Mouse (Mus musculus): ENCODE measurements around the gene Nsdhl. TPM values are rescaled to one million over a fixed set of nuclear protein-coding genes. Genes with fewer than 3 reads are reported as not detected.

The Nsdhl gene
- 16.4 and 18.2 TPM in 2 replicates for polyA plus RNA-seq (2015; fragmentation: Nextera tagmentation; extraction: Ambion mirVana)

- ATAC-seq = peak; percentile 100
- DNase-seq (ENCODE audit: low spot score) = peak; percentile 94
- TF ChIP-seq EP300 (IDR thresholded peaks at IDR 0.05) = no peak
- no peak for TF ChIP-seq CTCF (IDR thresholded peaks at IDR 0.05)
Observed at GRCm38 (mm10) chrX:72917884-72918681, at the start of gene Nsdhl, which contains the start of gene Cetn2. Gene Nsdhl, plus strand, starts transcription at chrX:72918557. Gene Cetn2, minus strand, starts transcription at chrX:72918411.

GRCm38 (mm10) chrX:72895388-72896054, 22.8 kb upstream of the Nsdhl start:
- Histone ChIP-seq H3K27ac (ENCODE audit: low read length) (no peak overlapping the region), H3K9ac (replicated peaks; ENCODE audit: low read depth) (no peak overlapping the region), H3K4me1 (ENCODE audit: insufficient read depth, low read depth, low read length) (no peaks in the 10 kb centered on the region), H3K9me3 (ENCODE audit: low read length) (no peaks in the 10 kb centered on the region), H3K27me3 (replicated peaks; ENCODE audit: insufficient read depth, low read length) (no peaks in the 10 kb centered on the region), H3K4me3 (ENCODE audit: low read depth, low read length) (no peak overlapping the region), H3K36me3 (ENCODE audit: insufficient read depth, low read length) (no peaks in the 10 kb centered on the region), H3K4me2 (replicated peaks; ENCODE audit: low read depth, low read length) (no peak overlapping the region)
- WGBS = 67% methylated on average over 5 of the region's 5 CpGs
- ATAC-seq = no peak
- no peak for DNase-seq (ENCODE audit: low spot score)
- TF ChIP-seq CTCF (IDR thresholded peaks at IDR 0.05) (no peak), EP300 (IDR thresholded peaks at IDR 0.05) (no peak)

More at GRCm38 (mm10) chrX:72917884-72918681, at the start of gene Nsdhl, which contains the start of gene Cetn2:
- Histone ChIP-seq H3K9me3 (ENCODE audit: low read length) (no peaks in the 10 kb centered on the region), H3K36me3 (ENCODE audit: insufficient read depth, low read length) (no peaks in the 10 kb centered on the region), H3K27me3 (replicated peaks; ENCODE audit: insufficient read depth, low read length) (no peaks in the 10 kb centered on the region), H3K9ac (replicated peaks; ENCODE audit: low read depth) (peak within 1 kb of the TSS; percentile 26; the same call in 1 of the 2 replicates), H3K27ac (ENCODE audit: low read length) (no peak within 1 kb of the TSS), H3K4me1 (ENCODE audit: insufficient read depth, low read depth, low read length) (no peaks in the 10 kb centered on the region), H3K4me2 (replicated peaks; ENCODE audit: low read depth, low read length) (peak within 1 kb of the TSS; percentile 57), H3K4me3 (ENCODE audit: low read depth, low read length) (peak within 1 kb of the TSS; percentile 49)
- 16% methylated on average over 40 of the region's 41 CpGs for WGBS

- Histone ChIP-seq H3K27me3 (replicated peaks; ENCODE audit: insufficient read depth, low read length) (no peaks in the 10 kb centered on the region), H3K4me3 (ENCODE audit: low read depth, low read length) (no peak overlapping the region), H3K4me2 (replicated peaks; ENCODE audit: low read depth, low read length) (no peak overlapping the region), H3K4me1 (ENCODE audit: insufficient read depth, low read depth, low read length) (no peaks in the 10 kb centered on the region), H3K27ac (ENCODE audit: low read length) (no peak overlapping the region), H3K9ac (replicated peaks; ENCODE audit: low read depth) (no peak overlapping the region), H3K36me3 (ENCODE audit: insufficient read depth, low read length) (no peaks in the 10 kb centered on the region), H3K9me3 (ENCODE audit: low read length) (no peaks in the 10 kb centered on the region)
- TF ChIP-seq CTCF (IDR thresholded peaks at IDR 0.05) (no peak), EP300 (IDR thresholded peaks at IDR 0.05) (no peak)
- WGBS = 47% methylated on average over 1 of the region's 1 CpGs
- no peak for ATAC-seq
- no peak for DNase-seq (ENCODE audit: low spot score)
Observed at GRCm38 (mm10) chrX:72896055-72896437, 22.3 kb upstream of the Nsdhl start.

- TF ChIP-seq CTCF (IDR thresholded peaks at IDR 0.05) (0 out of 2 replicates have a peak, but pooled peaks have one; percentile 14), EP300 (IDR thresholded peaks at IDR 0.05) (no peak)
- Histone ChIP-seq H3K9me3 (ENCODE audit: low read length) (no peaks in the 10 kb centered on the region), H3K36me3 (ENCODE audit: insufficient read depth, low read length) (no peaks in the 10 kb centered on the region), H3K4me3 (ENCODE audit: low read depth, low read length) (no peak overlapping the region), H3K9ac (replicated peaks; ENCODE audit: low read depth) (no peak overlapping the region), H3K4me1 (ENCODE audit: insufficient read depth, low read depth, low read length) (no peaks in the 10 kb centered on the region), H3K4me2 (replicated peaks; ENCODE audit: low read depth, low read length) (no peak overlapping the region), H3K27me3 (replicated peaks; ENCODE audit: insufficient read depth, low read length) (no peaks in the 10 kb centered on the region), H3K27ac (ENCODE audit: low read length) (no peak overlapping the region)
- no peak for ATAC-seq
- no peak for DNase-seq (ENCODE audit: low spot score)
- 29% methylated on average over 1 of the region's 1 CpGs for WGBS
Observed at GRCm38 (mm10) chrX:72902530-72902929, 15.8 kb upstream of the Nsdhl start.

GRCm38 (mm10) chrX:72907619-72908403, 10.5 kb upstream of the Nsdhl start:
- Histone ChIP-seq H3K27ac (ENCODE audit: low read length) (no peak overlapping the region), H3K27me3 (replicated peaks; ENCODE audit: insufficient read depth, low read length) (no peaks in the 10 kb centered on the region), H3K9me3 (ENCODE audit: low read length) (no peaks in the 10 kb centered on the region), H3K4me3 (ENCODE audit: low read depth, low read length) (no peak overlapping the region), H3K9ac (replicated peaks; ENCODE audit: low read depth) (no peak overlapping the region), H3K4me2 (replicated peaks; ENCODE audit: low read depth, low read length) (no peak overlapping the region), H3K4me1 (ENCODE audit: insufficient read depth, low read depth, low read length) (no peaks in the 10 kb centered on the region), H3K36me3 (ENCODE audit: insufficient read depth, low read length) (no peaks in the 10 kb centered on the region)
- ATAC-seq (no peak), DNase-seq (ENCODE audit: low spot score) (no peak)
- WGBS = 80% methylated on average over 6 of the region's 6 CpGs
- TF ChIP-seq CTCF (IDR thresholded peaks at IDR 0.05) (no peak), EP300 (IDR thresholded peaks at IDR 0.05) (no peak)

GRCm38 (mm10) chrX:72908404-72908741, 10.0 kb upstream of the Nsdhl start:
- no peaks in the 10 kb centered on the region for H3K4me1 ChIP-seq (ENCODE audit: insufficient read depth, low read depth, low read length)
- TF ChIP-seq EP300 (IDR thresholded peaks at IDR 0.05) = no peak
- peak; percentile 68 for TF ChIP-seq CTCF (IDR thresholded peaks at IDR 0.05)
- no peaks in the 10 kb centered on the region for H3K36me3 ChIP-seq (ENCODE audit: insufficient read depth, low read length)
- H3K4me2 ChIP-seq (replicated peaks; ENCODE audit: low read depth, low read length) = no peak overlapping the region
- 11% methylated on average over 2 of the region's 2 CpGs for WGBS
- no peak overlapping the region for H3K4me3 ChIP-seq (ENCODE audit: low read depth, low read length)
- no peak overlapping the region for H3K27ac ChIP-seq (ENCODE audit: low read length)
- H3K9ac ChIP-seq (replicated peaks; ENCODE audit: low read depth) = no peak overlapping the region
- no peaks in the 10 kb centered on the region for H3K27me3 ChIP-seq (replicated peaks; ENCODE audit: insufficient read depth, low read length)
- peak; percentile 46 for DNase-seq (ENCODE audit: low spot score)
- ATAC-seq = 0 out of 2 replicates have a peak, but pooled peaks have one; percentile 43
- H3K9me3 ChIP-seq (ENCODE audit: low read length) = no peaks in the 10 kb centered on the region
